Mouse (Mus musculus) lung, adult 2 months (tissue): ENCODE data around the gene Fhad1.

Experiments used
- CTCF ChIP-seq: fragments of 200-500 bp; IDR thresholded peaks from 2 replicates; pipeline ENCODE4 v1.5.1; 2011; ENCODE audit warnings: mild to moderate bottlenecking, low read length, control low read depth; ENCODE audit not compliant: insufficient read depth
- POLR2A ChIP-seq: fragments of 200-500 bp; IDR thresholded peaks from 2 replicates; pipeline ENCODE4 v1.6.1; 2011; ENCODE audit warnings: low read depth, mild to moderate bottlenecking, control low read depth, low read length, borderline replicate concordance; ENCODE audit errors: extremely low read depth

GRCm38 (mm10) chr4:141868051-141868450, 146.8 kb downstream of the Fhad1 start:
- no peak for TF ChIP-seq CTCF
- TF ChIP-seq POLR2A: no peak
